Mouse (Mus musculus) cerebellum, postnatal 10 days (tissue): ENCODE measurements at regions not wholly inside any gene's neighbourhood (a gene's known extent, or its start where the extent isn't known, plus 50 kb on each side); places are given as distances from the start of the nearest gene placed in this dataset.

Experiments used
- DNase-seq, 2 experiments: peaks; one replicate each; pipeline ENCODE4 v3.0.0; 2021; ENCODE audit warnings: mixed read lengths in 2 of 2

GRCm38 (mm10) chr1:113703462-113703861, 1838.7 kb upstream of the Dsel start:
- DNase-seq, result no peak

- no peak for DNase-seq
These were observed 1823.9 kb upstream of the Dsel start for GRCm38 (mm10) chr1:113688614-113689013.

GRCm38 (mm10) chr1:113676301-113676871, 1811.7 kb upstream of the Dsel start:
- peak; percentile 48 to 76 for DNase-seq

- no peak for DNase-seq
These were observed 1766.2 kb upstream of the Dsel start for GRCm38 (mm10) chr1:113630898-113631297.
